Mouse (Mus musculus) intestine, embryonic 14.5 days (tissue): Measurements from ENCODE around the gene Lnx1. TPM values are rescaled to one million over a fixed set of nuclear protein-coding genes. Genes with fewer than 3 reads are reported as not detected.

Experiments used
- ATAC-seq: fragments of 200-750 bp; cut with Nextera tagmentation; replicated peaks from 2 replicates; pipeline ENCODE4 v1.8.0; 2017; ENCODE audit warnings: low read depth, moderate number of reproducible peaks, moderate TSS enrichment, moderate library complexity; ENCODE audit not compliant: low FRiP score, low TSS enrichment
- DNase-seq: peaks from one replicate; pipeline ENCODE4 v3.0.0-alpha.2; 2018; ENCODE audit warnings: low spot score
- H3K27ac ChIP-seq: fragments of 300-500 bp; sonication (generic); 2 replicates; pipeline ENCODE4 v1.5.1; 2014; ENCODE audit warnings: low read depth, mild to moderate bottlenecking, control low read depth
- H3K27me3 ChIP-seq: fragments of 300-500 bp; sonication (generic); replicated peaks from 2 replicates; pipeline ENCODE4 v1.6.1; 2014; ENCODE audit warnings: low read length, control low read depth; ENCODE audit not compliant: control insufficient read depth, insufficient read depth
- H3K36me3 ChIP-seq: fragments of 300-500 bp; sonication (generic); 2 replicates; pipeline ENCODE4 v1.6.1; 2014; ENCODE audit warnings: low read length, control low read depth; ENCODE audit not compliant: control insufficient read depth, insufficient read depth
- H3K4me1 ChIP-seq: fragments of 300-500 bp; sonication (generic); replicated peaks from 2 replicates; pipeline ENCODE4 v1.6.1; 2014; ENCODE audit warnings: low read length, control low read depth, mixed read lengths; ENCODE audit not compliant: control insufficient read depth, insufficient read depth
- H3K4me2 ChIP-seq: fragments of 300-500 bp; sonication (generic); 2 replicates; pipeline ENCODE4 v1.6.1; 2014; ENCODE audit warnings: low read length
- H3K4me3 ChIP-seq: fragments of 300-500 bp; sonication (generic); 2 replicates; pipeline ENCODE4 v1.5.1; 2014; ENCODE audit warnings: low read depth, low read length, control low read depth, mixed read lengths
- H3K9ac ChIP-seq: fragments of 300-500 bp; sonication (generic); 2 replicates; pipeline ENCODE4 v1.6.1; 2014; ENCODE audit warnings: mild to moderate bottlenecking, low read length
- H3K9me3 ChIP-seq: fragments of 300-500 bp; sonication (generic); 2 replicates; pipeline ENCODE4 v1.6.1; 2016; ENCODE audit warnings: low read length, control low read depth; ENCODE audit not compliant: control insufficient read depth
- WGBS: fragments of 180-500 bp; shearing (Covaris S2); extraction: QIAGEN DNeasy Blood & Tissue Kit; methylation state at CpG from one replicate; pipeline ENCODE4 v1.1.7; 2014; 5-methylcytosine and 5-hydroxymethylcytosine counted together
- polyA plus RNA-seq: library from polyadenylated mRNA; unstranded; fragments of >200 nt; fragmentation: Nextera tagmentation; extraction: Ambion mirVana; gene quantifications from 2 replicates; pipeline ENCODE4 v1.2.1, GENCODE M21; 2014

The Lnx1 gene
- polyA plus RNA-seq, 1 experiment from 2014 or later = 5.2 TPM

DNA sequence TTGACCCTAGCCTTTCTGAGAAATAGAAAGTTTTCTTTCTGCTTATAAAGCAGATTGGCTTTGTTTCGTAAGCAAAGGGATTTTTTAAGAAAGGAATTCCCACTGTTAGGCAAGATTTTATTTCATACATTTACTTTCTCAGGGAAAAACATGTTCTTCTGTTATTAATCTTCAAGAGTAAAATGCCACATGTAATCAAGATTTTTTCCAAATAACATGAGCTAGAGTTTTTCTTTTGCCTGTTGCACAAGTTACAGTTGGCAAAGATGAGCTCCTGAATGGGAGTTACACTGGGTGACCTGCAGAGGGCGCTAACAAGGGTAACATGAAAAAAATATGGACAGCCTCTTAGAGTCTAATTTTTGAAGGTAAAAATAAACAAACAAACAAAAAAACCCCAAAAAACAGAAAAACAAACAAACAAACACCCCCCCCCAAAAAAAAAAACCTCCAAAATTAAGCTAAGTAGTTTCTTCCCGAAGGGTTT is 84.1 kb downstream of the Lnx1 start:
- ATAC-seq (no peak), DNase-seq (no peak)
- 70% methylated on average over 3 of the region's 3 CpGs for WGBS
- Histone ChIP-seq H3K9ac (no peak overlapping the region), H3K36me3 (no peaks in the 10 kb centered on the region), H3K9me3 (no peaks in the 10 kb centered on the region), H3K27me3 (no peaks in the 10 kb centered on the region), H3K27ac (no peak overlapping the region), H3K4me3 (no peak overlapping the region), H3K4me1 (peaks cover 5% of the 10 kb centered on the region; the same call in 1 of the 2 replicates), H3K4me2 (no peak overlapping the region)

DNA sequence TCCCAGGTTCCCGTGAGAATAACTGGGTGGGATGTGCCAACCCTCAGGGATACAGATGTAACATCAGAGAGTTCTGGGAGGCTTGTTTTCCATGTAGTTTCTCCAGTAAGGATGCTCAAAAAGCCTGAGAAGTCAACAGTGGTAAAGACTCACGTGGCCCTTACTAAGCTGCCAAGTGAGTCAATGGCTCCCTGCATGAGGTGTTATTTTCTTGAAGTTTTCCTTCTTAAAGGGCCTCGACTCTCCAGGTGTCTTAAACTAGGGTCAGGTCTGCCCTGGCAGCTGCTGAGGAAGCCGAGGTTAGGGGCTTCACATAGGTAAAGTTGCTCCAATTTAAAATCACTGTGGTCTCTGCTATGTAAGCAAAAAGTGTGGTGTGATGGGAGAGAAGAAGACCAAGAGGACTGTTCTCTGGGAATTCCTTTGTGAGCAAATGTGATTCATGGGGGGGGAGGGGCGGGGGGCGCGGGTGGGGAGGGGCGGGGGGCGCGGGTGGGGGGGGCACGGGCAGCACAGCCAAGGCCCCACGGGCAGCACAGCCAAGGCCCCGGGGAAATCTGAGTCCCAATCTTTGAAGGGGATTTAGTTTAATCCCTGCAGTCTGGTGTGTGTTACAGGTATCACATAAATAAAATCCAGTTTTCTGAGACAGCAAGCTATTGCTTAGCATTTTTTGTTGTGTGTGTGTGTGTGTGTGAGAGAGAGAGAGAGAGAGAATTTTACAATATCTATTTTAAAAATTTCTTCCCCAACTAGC is 84.7 kb downstream of the Lnx1 start:
- no peak overlapping the region for H3K9ac ChIP-seq
- H3K4me2 ChIP-seq = no peak overlapping the region
- H3K4me1 ChIP-seq = peaks cover 11% of the 10 kb centered on the region
- no peaks in the 10 kb centered on the region for H3K36me3 ChIP-seq
- no peaks in the 10 kb centered on the region for H3K27me3 ChIP-seq
- H3K4me3 ChIP-seq = no peak overlapping the region
- DNase-seq = no peak
- ATAC-seq = no peak
- no peaks in the 10 kb centered on the region for H3K9me3 ChIP-seq
- H3K27ac ChIP-seq = no peak overlapping the region
- WGBS = 48% methylated on average over 13 of the region's 13 CpGs

- no peak overlapping the region for H3K27ac ChIP-seq
- H3K4me1 ChIP-seq = peaks cover 11% of the 10 kb centered on the region
- H3K9me3 ChIP-seq = no peaks in the 10 kb centered on the region
- no peak overlapping the region for H3K4me2 ChIP-seq
- DNase-seq (peak; percentile 57), ATAC-seq (no peak)
- WGBS = 28% methylated on average over 18 of the region's 18 CpGs
- no peaks in the 10 kb centered on the region for H3K36me3 ChIP-seq
- no peak overlapping the region for H3K9ac ChIP-seq
- H3K4me3 ChIP-seq = no peak overlapping the region
- H3K27me3 ChIP-seq = no peaks in the 10 kb centered on the region
Observed at GRCm38 (mm10) chr5:74613491-74614151, 89.1 kb downstream of the Lnx1 start.

DNA sequence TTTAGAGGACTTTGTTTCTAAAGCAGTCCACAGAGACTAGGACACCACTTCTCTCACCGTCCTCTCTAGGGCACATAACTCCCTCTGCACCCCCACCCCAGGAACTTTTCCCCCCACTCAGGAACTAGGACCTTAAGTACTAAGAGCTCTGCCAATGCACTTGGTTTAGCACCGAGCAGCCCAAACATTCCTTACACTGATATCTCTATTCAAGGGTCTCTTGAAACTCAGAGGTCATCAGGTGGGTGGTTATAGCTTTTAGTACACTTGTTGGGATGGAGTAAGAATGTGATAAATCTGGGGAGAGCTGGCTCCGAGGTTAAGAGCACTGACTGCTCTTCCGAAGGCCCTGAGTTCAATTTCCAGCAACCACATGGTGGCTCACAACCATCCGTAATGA is 90.0 kb downstream of the Lnx1 start:
- no peaks in the 10 kb centered on the region for H3K9me3 ChIP-seq
- H3K36me3 ChIP-seq = no peaks in the 10 kb centered on the region
- ATAC-seq (no peak), DNase-seq (no peak)
- H3K4me2 ChIP-seq = no peak overlapping the region
- no peak overlapping the region for H3K4me3 ChIP-seq
- WGBS = 75% methylated on average over 5 of the region's 5 CpGs
- H3K4me1 ChIP-seq = peaks cover 11% of the 10 kb centered on the region
- H3K27ac ChIP-seq = no peak overlapping the region
- no peak overlapping the region for H3K9ac ChIP-seq
- no peaks in the 10 kb centered on the region for H3K27me3 ChIP-seq

DNA sequence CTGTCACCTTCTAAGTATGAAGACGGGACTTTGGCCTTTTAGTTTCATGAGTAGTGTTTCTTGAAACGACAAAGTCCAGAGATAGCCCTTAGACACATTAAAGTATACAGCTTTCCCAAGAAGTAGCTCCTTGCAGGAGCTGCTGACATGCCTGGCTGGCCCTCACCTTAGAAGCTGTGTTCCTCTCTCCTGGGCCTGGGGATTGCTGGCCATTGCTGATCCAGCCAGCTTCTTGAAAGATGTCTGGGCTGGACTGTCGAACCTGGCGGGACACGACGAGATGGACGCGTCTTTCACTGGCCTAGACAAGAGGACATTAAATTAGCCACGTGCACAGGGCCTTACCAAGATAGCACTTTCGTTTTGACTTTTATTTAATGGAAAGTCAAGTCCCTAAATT is 92.2 kb downstream of the Lnx1 start:
- no peaks in the 10 kb centered on the region for H3K27me3 ChIP-seq
- H3K4me1 ChIP-seq = peaks cover 11% of the 10 kb centered on the region
- DNase-seq (no peak), ATAC-seq (no peak)
- H3K4me2 ChIP-seq = no peak overlapping the region
- H3K27ac ChIP-seq = no peak overlapping the region
- no peak overlapping the region for H3K4me3 ChIP-seq
- H3K9ac ChIP-seq = no peak overlapping the region
- H3K36me3 ChIP-seq = no peaks in the 10 kb centered on the region
- WGBS = 66% methylated on average over 10 of the region's 10 CpGs
- no peaks in the 10 kb centered on the region for H3K9me3 ChIP-seq

DNA sequence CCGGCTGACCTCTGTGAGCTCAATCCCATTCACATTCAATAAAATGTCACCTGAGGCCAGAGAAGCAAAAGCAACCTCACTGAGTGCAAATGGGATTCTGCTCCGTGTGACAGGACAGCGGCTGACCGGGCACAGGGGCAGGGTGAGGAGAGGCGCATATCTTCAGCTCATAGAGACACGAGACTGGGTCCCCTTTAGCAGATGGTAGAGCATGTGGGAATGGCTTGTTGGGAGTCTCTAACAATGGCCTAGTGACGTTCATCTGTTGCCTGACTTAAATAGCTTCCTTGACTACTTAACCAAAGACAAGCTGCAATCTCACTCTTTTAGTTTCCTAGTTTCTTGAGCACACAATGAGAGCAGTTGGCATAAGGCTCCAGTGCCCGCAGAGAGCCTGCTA is 96.5 kb downstream of the Lnx1 start:
- H3K36me3 ChIP-seq = no peaks in the 10 kb centered on the region
- H3K9me3 ChIP-seq = no peaks in the 10 kb centered on the region
- no peak overlapping the region for H3K4me3 ChIP-seq
- no peak overlapping the region for H3K4me2 ChIP-seq
- H3K4me1 ChIP-seq = no peaks in the 10 kb centered on the region; the same call in 1 of the 2 replicates
- ATAC-seq = no peak
- no peak for DNase-seq
- H3K9ac ChIP-seq = no peak overlapping the region
- no peak overlapping the region for H3K27ac ChIP-seq
- H3K27me3 ChIP-seq = no peaks in the 10 kb centered on the region
- WGBS = 90% methylated on average over 8 of the region's 8 CpGs

DNA sequence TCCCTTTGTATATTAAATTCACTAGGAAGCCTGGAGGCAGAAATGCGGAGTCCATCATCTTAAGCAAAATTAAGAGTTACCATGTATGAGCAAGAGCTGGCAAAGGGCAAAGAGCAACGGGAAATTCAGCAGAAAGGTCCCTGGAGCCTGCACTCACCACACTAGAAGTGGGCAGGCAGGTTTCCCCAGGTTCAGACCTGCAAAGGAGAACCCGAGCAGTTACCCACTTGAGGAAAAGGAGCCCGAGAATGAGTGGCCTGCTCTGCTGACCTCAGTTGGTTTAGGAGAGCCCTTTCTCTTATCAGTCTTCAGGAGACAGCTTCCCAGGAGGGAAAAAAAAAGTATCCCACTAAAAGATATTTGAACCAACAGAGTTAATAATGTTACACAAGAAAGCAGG is 99.4 kb downstream of the Lnx1 start:
- 70% methylated on average over 4 of the region's 4 CpGs for WGBS
- DNase-seq = peak; percentile 46

DNA sequence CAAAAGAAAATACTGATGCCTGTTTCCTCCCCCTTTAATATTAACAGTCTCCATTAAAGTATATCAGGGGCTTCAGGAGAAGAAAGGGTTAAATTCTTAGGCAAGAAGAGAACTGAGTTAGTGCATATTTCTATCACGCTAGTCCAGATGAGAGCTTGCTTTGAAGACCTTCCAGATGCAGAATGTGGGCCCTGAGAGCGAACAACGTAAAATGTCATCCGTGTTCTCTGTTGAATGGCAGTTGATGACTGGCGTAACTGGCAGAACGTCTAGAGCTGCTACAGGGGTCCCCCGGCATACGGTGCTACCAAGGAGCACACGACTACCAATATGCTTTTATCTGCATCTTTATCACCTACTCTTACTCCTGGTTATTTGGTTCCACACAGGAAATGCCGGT is 100.3 kb downstream of the Lnx1 start:
- Histone ChIP-seq H3K9me3 (no peaks in the 10 kb centered on the region), H3K27ac (no peak overlapping the region), H3K4me3 (no peak overlapping the region), H3K9ac (no peak overlapping the region), H3K36me3 (peaks cover 21% of the 10 kb centered on the region), H3K4me1 (no peaks in the 10 kb centered on the region; the same call in 1 of the 2 replicates), H3K4me2 (no peak overlapping the region), H3K27me3 (no peaks in the 10 kb centered on the region)
- no peak for ATAC-seq
- 76% methylated on average over 10 of the region's 10 CpGs for WGBS
- peak; percentile 32 for DNase-seq

More for the DNA sequence above, 99.4 kb downstream of the Lnx1 start:
- Histone ChIP-seq H3K4me1 (no peaks in the 10 kb centered on the region; the same call in 1 of the 2 replicates), H3K9ac (no peak overlapping the region), H3K27ac (no peak overlapping the region), H3K4me3 (no peak overlapping the region), H3K9me3 (no peaks in the 10 kb centered on the region), H3K27me3 (no peaks in the 10 kb centered on the region), H3K4me2 (no peak overlapping the region), H3K36me3 (peaks cover 12% of the 10 kb centered on the region)
- no peak for ATAC-seq
